8 mouse cellular contexts compared by ENCODE assay signal in genomic region chr13:75752216-75752938, GRCm38 (mm10). TPM values are rescaled to one million over a fixed set of nuclear protein-coding genes. Genes with fewer than 3 reads are reported as not detected.
A peak's percentile ranks its signal among the peaks of the same experiment; 100 is the strongest.
DNase-seq lines count a peak whose midpoint lies in the region; ATAC-seq lines count a peak whose summit lies in the region.

No protein-coding gene starts in this region.

- 88% methylated on average over 5 of the region's 5 CpGs for WGBS in limb, embryonic 12.5 days
- 95% methylated on average over 5 of the region's 5 CpGs for WGBS in limb, embryonic 10.5 days
- 75% methylated on average over 5 of the region's 5 CpGs for WGBS in lung, embryonic 16.5 days

- H3K4me1 ChIP-seq in limb, embryonic 12.5 days (replicated peaks) = no peaks in the 10 kb centered on the region
- H3K4me1 ChIP-seq in limb, embryonic 10.5 days = no peaks in the 10 kb centered on the region
- H3K4me1 ChIP-seq in lung, embryonic 16.5 days (replicated peaks; ENCODE audit: control insufficient read depth, insufficient read depth, low read length) = no peaks in the 10 kb centered on the region

- peaks cover 5% of the 10 kb centered on the region; the same call in 1 of the 2 replicates for H3K36me3 ChIP-seq in limb, embryonic 12.5 days
- H3K36me3 ChIP-seq in limb, embryonic 10.5 days = no peaks in the 10 kb centered on the region
- no peaks in the 10 kb centered on the region for H3K36me3 ChIP-seq in lung, embryonic 16.5 days (ENCODE audit: control insufficient read depth, insufficient read depth, low read length)

- H3K9ac ChIP-seq in limb, embryonic 12.5 days (replicated peaks) = no peak overlapping the region
- no peak overlapping the region for H3K9ac ChIP-seq in lung, embryonic 16.5 days (ENCODE audit: low read length)

- H3K27ac ChIP-seq in limb, embryonic 12.5 days = no peak overlapping the region
- no peak overlapping the region for H3K27ac ChIP-seq in limb, embryonic 10.5 days
- no peak overlapping the region for H3K27ac ChIP-seq in lung, embryonic 16.5 days (ENCODE audit: low read length)

- no peaks in the 10 kb centered on the region for H3K9me3 ChIP-seq in limb, embryonic 12.5 days
- H3K9me3 ChIP-seq in limb, embryonic 10.5 days (replicated peaks) = no peaks in the 10 kb centered on the region
- no peaks in the 10 kb centered on the region for H3K9me3 ChIP-seq in lung, embryonic 16.5 days (ENCODE audit: control insufficient read depth, low read length)

- peak; percentile 63; the same call in 1 of the 2 replicates for ATAC-seq in limb, embryonic 12.5 days (ENCODE audit: insufficient number of reproducible peaks, insufficient read depth, low FRiP score, low TSS enrichment, low read depth)
- ATAC-seq in lung, embryonic 16.5 days (ENCODE audit: low read depth) = peak; percentile 96

- no peak overlapping the region for H3K4me3 ChIP-seq in limb, embryonic 12.5 days (replicated peaks)
- no peak overlapping the region for H3K4me3 ChIP-seq in limb, embryonic 10.5 days
- no peak overlapping the region for H3K4me3 ChIP-seq in lung, embryonic 16.5 days (ENCODE audit: low read length)

- no peaks in the 10 kb centered on the region for H3K27me3 ChIP-seq in limb, embryonic 12.5 days
- H3K27me3 ChIP-seq in limb, embryonic 10.5 days (ENCODE audit: low read depth, poor library complexity, severe bottlenecking) = no peaks in the 10 kb centered on the region
- no peaks in the 10 kb centered on the region for H3K27me3 ChIP-seq in lung, embryonic 16.5 days (ENCODE audit: control insufficient read depth, insufficient read depth, low read depth, low read length)

- no peak overlapping the region for H3K4me2 ChIP-seq in limb, embryonic 12.5 days
- no peak overlapping the region for H3K4me2 ChIP-seq in lung, embryonic 16.5 days (ENCODE audit: low read depth, low read length)

- DNase-seq in limb, embryonic 10.5 days (ENCODE audit: low spot score) = no peak
- peak; percentile 93 to 95 for DNase-seq in adrenal gland, postnatal 36 days
- peak; percentile 26 to 41 for DNase-seq in frontal cortex, postnatal 25 days (ENCODE audit: low spot score in 2 of 2)
- peak; percentile 97 to 98 for DNase-seq in kidney, adult 8-10 months
- peak; percentile 81 for DNase-seq in testis, postnatal 10 days (ENCODE audit: low spot score)
- no peak for DNase-seq in embryo, embryonic 9.5 days (ENCODE audit: extremely low spot score)

RNA-seq across cellular contexts. Expression of gene Ell2, which starts 45.8 kb away (rescaled TPM):
- 7.4 and 9.6 TPM in 2 replicates for polyA plus RNA-seq in limb, embryonic 12.5 days (2016; fragmentation: Nextera tagmentation; extraction: Ambion mirVana)
- polyA plus RNA-seq in limb, embryonic 10.5 days (2016; fragmentation: Nextera tagmentation; extraction: Ambion mirVana) = 4.0 and 4.2 TPM in 2 replicates
- 100 to 1,000 TPM in 1 of 2 experiments, 10 to 100 TPM in 1; 69.7 to 116 TPM for total RNA-seq in adrenal gland, postnatal 36 days (2021)
- polyA plus RNA-seq in lung, embryonic 16.5 days (2015; fragmentation: Nextera tagmentation; extraction: Ambion mirVana) = 6.7 and 7.5 TPM in 2 replicates

Comparison
In these comparisons a context has a peak if more than half of its experiments do, and no peak if none do; other contexts are left out.
1. DNase-seq: peak in adrenal gland, postnatal 36 days (2 of 2), frontal cortex, postnatal 25 days (2 of 2), kidney, adult 8-10 months (2 of 2) and testis, postnatal 10 days (single experiment); none in limb, embryonic 10.5 days (single experiment) and embryo, embryonic 9.5 days (single experiment).